Mouse (Mus musculus): ENCODE measurements around the gene H2-DMb2. TPM values are rescaled to one million over a fixed set of nuclear protein-coding genes. Genes with fewer than 3 reads are reported as not detected.

Gene H2-DMb2
- polyA plus RNA-seq (2016; fragmentation: Nextera tagmentation; extraction: Ambion mirVana): 0.18 and 0.40 TPM in 2 replicates

GRCm38 (mm10) chr17:34143033-34143432 lies at the start of gene H2-DMb2:
Gene H2-DMb2 (plus strand): TSS chr17:34143307.
- Histone ChIP-seq H3K9me3 (replicated peaks) (no peaks in the 10 kb centered on the region), H3K4me1 (peaks cover 25% of the 10 kb centered on the region), H3K36me3 (no peaks in the 10 kb centered on the region), H3K27ac (no peak within 1 kb of the TSS), H3K4me3 (no peak within 1 kb of the TSS), H3K27me3 (ENCODE audit: low read depth, poor library complexity, severe bottlenecking) (peaks cover 36% of the 10 kb centered on the region)
- 48% methylated on average over 7 of the region's 7 CpGs for WGBS
- DNase-seq (ENCODE audit: low spot score): no peak

GRCm38 (mm10) chr17:34094283-34095035 lies 48.6 kb upstream of the H2-DMb2 start:
- Histone ChIP-seq H3K36me3 (no peaks in the 10 kb centered on the region), H3K4me3 (no peak overlapping the region), H3K4me1 (peaks cover 25% of the 10 kb centered on the region), H3K27me3 (ENCODE audit: low read depth, poor library complexity, severe bottlenecking) (no peaks in the 10 kb centered on the region), H3K9me3 (replicated peaks) (no peaks in the 10 kb centered on the region), H3K27ac (no peak overlapping the region)
- WGBS: 84% methylated on average over 27 of the region's 27 CpGs
- no peak for DNase-seq (ENCODE audit: low spot score)

DNA sequence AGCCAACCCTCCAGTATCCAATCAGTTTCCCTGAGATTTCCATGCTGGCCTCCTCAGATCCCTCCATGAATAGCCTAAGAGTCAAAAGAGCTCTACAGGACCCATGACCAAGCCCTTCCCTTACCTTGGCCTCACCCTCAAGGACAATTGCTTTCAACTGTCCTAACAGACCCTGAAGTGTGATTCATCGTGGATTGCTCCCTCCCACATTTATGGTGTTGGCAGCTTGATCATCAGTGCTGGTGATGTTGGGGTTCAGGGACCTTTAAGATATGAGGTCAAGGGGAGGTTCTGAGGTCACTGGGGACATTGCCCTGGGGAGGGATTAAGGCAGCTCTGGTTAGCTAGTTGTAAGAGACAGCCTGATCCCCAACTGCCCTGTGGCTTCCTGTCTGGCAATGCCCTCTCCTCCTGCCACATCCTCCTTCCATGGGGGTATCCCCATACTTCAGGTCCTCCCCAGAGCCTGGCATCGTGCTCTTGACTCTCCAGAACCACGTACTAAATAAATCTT lies 46.6 kb upstream of the H2-DMb2 start:
- Histone ChIP-seq H3K4me3 (no peak overlapping the region), H3K27ac (no peak overlapping the region), H3K27me3 (ENCODE audit: low read depth, poor library complexity, severe bottlenecking) (peaks cover 10% of the 10 kb centered on the region; the same call in 1 of the 2 replicates), H3K36me3 (no peaks in the 10 kb centered on the region), H3K4me1 (peaks cover 28% of the 10 kb centered on the region), H3K9me3 (replicated peaks) (no peaks in the 10 kb centered on the region)
- WGBS: 83% methylated on average over 3 of the region's 3 CpGs
- DNase-seq (ENCODE audit: low spot score): no peak

- Histone ChIP-seq H3K27ac (no peak overlapping the region), H3K36me3 (no peaks in the 10 kb centered on the region), H3K27me3 (ENCODE audit: low read depth, poor library complexity, severe bottlenecking) (peaks cover 10% of the 10 kb centered on the region; the same call in 1 of the 2 replicates), H3K4me1 (peaks cover 28% of the 10 kb centered on the region), H3K4me3 (no peak overlapping the region), H3K9me3 (replicated peaks) (no peaks in the 10 kb centered on the region)
- WGBS: 75% methylated on average over 5 of the region's 5 CpGs
- DNase-seq (ENCODE audit: low spot score): no peak
Measured at GRCm38 (mm10) chr17:34097272-34097671, 45.8 kb upstream of the H2-DMb2 start.

DNA sequence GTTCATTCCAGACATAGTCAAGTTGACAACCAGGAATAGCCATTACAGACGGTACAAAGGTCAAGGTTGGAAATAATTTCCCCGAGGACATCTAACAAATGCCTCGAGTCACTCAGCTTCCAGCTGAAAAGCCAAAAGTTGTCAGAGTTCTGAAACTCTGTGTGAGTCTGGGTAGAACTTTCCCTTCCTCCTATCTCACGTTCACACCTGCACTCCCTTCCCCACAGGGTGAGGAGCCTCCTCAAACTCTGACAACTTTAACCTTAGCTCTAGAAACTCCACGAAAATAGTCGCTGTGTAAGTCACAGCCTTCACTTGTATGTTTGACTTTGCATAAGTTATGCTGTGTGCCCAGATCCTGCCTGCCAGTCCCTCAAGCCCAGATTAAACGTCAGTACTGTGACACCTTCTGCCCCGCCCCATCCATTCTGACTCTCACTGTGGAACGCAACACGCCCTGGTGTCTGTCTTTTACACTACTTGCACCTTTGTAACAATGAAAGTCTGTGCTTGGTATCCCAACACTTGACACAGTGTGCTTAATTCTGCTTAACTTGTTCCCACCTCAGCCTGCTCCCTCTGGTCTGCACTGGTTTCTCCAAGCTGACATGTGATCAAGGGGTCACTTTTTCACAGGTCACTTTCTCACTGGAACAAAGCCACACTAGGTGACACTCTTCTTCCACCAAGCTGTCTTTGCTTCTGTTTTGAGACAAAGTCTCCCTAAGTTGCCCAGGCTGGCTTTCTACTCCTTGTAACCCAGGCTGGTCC lies 44.2 kb upstream of the H2-DMb2 start:
- H3K27me3 ChIP-seq (ENCODE audit: low read depth, poor library complexity, severe bottlenecking): peaks cover 10% of the 10 kb centered on the region; the same call in 1 of the 2 replicates
- WGBS: 55% methylated on average over 10 of the region's 10 CpGs
- no peaks in the 10 kb centered on the region for H3K36me3 ChIP-seq
- H3K4me1 ChIP-seq: peaks cover 12% of the 10 kb centered on the region
- no peak overlapping the region for H3K4me3 ChIP-seq
- H3K9me3 ChIP-seq (replicated peaks): no peaks in the 10 kb centered on the region
- no peak overlapping the region for H3K27ac ChIP-seq
- DNase-seq (ENCODE audit: low spot score): no peak

DNA sequence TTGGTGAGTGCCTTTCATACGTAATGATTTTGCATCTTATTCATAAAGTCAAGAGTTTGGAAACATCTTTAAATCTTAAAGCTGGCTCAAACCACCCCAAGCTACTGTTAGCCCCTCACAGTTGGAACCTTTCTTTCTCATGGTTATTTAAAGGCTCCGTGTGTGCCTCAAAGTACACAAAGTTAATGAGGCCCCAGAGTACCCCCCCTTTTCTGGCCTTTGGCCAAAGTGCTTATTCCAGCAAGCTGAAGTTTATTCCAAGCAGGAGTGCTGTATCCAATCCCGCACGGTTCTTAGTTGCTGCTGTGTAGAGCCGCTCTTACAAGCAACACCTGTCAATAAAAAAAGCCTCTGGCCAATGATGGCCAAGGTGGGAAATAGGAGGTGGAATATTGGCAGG lies 43.6 kb upstream of the H2-DMb2 start:
- no peaks in the 10 kb centered on the region for H3K9me3 ChIP-seq (replicated peaks)
- H3K4me1 ChIP-seq: 0 out of 2 replicates have a peak, but pooled peaks cover 6% of the 10 kb centered on the region
- no peaks in the 10 kb centered on the region for H3K36me3 ChIP-seq
- no peak for DNase-seq (ENCODE audit: low spot score)
- H3K27me3 ChIP-seq (ENCODE audit: low read depth, poor library complexity, severe bottlenecking): peaks cover 10% of the 10 kb centered on the region; the same call in 1 of the 2 replicates
- H3K4me3 ChIP-seq: no peak overlapping the region
- WGBS: 71% methylated on average over 5 of the region's 5 CpGs
- H3K27ac ChIP-seq: no peak overlapping the region

GRCm38 (mm10) chr17:34101185-34101584 lies 41.9 kb upstream of the H2-DMb2 start:
- H3K27me3 ChIP-seq (ENCODE audit: low read depth, poor library complexity, severe bottlenecking): peaks cover 10% of the 10 kb centered on the region; the same call in 1 of the 2 replicates
- no peaks in the 10 kb centered on the region for H3K9me3 ChIP-seq (replicated peaks)
- DNase-seq (ENCODE audit: low spot score): no peak
- 0 out of 2 replicates have a peak, but pooled peaks cover 6% of the 10 kb centered on the region for H3K4me1 ChIP-seq
- WGBS: 29% methylated on average over 5 of the region's 5 CpGs
- peak overlapping the region; percentile 33; the same call in 1 of the 2 replicates for H3K4me3 ChIP-seq
- H3K36me3 ChIP-seq: no peaks in the 10 kb centered on the region
- no peak overlapping the region for H3K27ac ChIP-seq

DNA sequence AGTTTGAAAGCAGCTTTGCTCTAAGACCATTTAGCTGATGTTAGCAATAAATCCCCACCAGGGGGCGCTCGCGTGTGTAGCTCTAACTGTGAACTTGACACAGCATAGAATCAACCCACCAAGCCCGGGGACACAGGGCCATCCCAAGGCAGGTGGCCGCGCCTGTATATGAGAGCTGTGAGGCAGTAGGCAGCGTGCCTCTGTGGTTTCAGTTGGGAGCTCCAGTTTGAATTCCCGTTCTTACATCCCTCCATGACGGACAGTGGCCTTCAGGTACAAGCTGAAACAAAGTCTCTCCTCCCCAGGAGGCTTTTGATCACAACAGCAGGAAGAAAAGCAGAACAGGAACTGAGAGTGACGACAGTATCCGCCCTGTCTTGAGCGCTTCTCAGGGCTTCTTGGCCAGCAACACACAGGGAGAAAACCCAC lies 41.5 kb upstream of the H2-DMb2 start:
- DNase-seq (ENCODE audit: low spot score): peak; percentile 98
- no peaks in the 10 kb centered on the region for H3K36me3 ChIP-seq
- peaks cover 10% of the 10 kb centered on the region; the same call in 1 of the 2 replicates for H3K27me3 ChIP-seq (ENCODE audit: low read depth, poor library complexity, severe bottlenecking)
- no peaks in the 10 kb centered on the region for H3K9me3 ChIP-seq (replicated peaks)
- H3K4me1 ChIP-seq: 0 out of 2 replicates have a peak, but pooled peaks cover 6% of the 10 kb centered on the region
- no peak overlapping the region for H3K27ac ChIP-seq
- WGBS: 8% methylated on average over 12 of the region's 12 CpGs
- peak overlapping the region; percentile 33 for H3K4me3 ChIP-seq

DNA sequence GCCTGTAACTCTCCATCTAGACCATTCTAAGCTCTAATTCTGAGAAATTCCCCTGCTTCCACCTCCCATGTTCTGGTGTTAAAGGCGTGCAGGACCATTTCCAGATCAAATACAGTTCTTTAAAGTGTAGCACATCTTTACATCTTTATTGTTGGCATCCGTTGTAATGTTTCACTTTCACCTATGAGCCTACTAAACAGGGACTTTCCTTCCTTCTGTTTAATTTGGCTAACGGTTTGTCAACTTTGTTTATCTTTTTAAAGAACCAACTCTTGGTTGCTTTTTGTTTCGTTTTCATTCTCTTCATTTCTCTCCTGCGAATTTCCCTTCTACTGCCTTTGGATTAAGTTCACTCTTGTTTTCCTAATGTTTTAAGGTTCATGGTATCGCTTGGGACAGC lies 40.3 kb upstream of the H2-DMb2 start:
- H3K27ac ChIP-seq: no peak overlapping the region
- H3K9me3 ChIP-seq (replicated peaks): no peaks in the 10 kb centered on the region
- H3K4me1 ChIP-seq: 0 out of 2 replicates have a peak, but pooled peaks cover 6% of the 10 kb centered on the region
- WGBS: 85% methylated on average over 6 of the region's 6 CpGs
- H3K27me3 ChIP-seq (ENCODE audit: low read depth, poor library complexity, severe bottlenecking): peaks cover 10% of the 10 kb centered on the region; the same call in 1 of the 2 replicates
- DNase-seq (ENCODE audit: low spot score): no peak
- H3K4me3 ChIP-seq: no peak overlapping the region
- H3K36me3 ChIP-seq: peaks cover 5% of the 10 kb centered on the region

DNA sequence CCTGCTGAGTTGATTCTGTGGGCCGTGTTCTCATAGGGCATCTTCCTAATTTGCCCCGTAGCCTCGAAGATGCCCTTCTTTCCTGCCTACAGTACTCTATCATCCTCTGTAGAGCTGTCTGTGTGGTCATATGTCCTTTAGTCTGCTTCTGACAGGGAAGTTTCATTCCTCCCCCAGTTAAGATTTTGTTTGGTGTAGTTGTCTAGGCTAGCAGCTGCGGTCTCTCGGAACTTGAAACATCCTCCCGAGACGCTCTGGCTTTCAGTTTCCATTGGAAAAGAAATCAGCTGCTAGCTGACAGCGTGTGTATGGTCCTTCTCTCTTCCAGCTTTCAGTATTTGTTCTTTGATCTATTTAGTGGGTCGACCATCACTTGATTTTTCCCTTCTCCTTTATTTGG lies 38.3 kb upstream of the H2-DMb2 start:
- Histone ChIP-seq H3K36me3 (peaks cover 18% of the 10 kb centered on the region), H3K9me3 (replicated peaks) (no peaks in the 10 kb centered on the region), H3K4me3 (no peak overlapping the region), H3K4me1 (0 out of 2 replicates have a peak, but pooled peaks cover 3% of the 10 kb centered on the region), H3K27me3 (ENCODE audit: low read depth, poor library complexity, severe bottlenecking) (peaks cover 10% of the 10 kb centered on the region; the same call in 1 of the 2 replicates), H3K27ac (no peak overlapping the region)
- WGBS: 88% methylated on average over 9 of the region's 9 CpGs
- no peak for DNase-seq (ENCODE audit: low spot score)

DNA sequence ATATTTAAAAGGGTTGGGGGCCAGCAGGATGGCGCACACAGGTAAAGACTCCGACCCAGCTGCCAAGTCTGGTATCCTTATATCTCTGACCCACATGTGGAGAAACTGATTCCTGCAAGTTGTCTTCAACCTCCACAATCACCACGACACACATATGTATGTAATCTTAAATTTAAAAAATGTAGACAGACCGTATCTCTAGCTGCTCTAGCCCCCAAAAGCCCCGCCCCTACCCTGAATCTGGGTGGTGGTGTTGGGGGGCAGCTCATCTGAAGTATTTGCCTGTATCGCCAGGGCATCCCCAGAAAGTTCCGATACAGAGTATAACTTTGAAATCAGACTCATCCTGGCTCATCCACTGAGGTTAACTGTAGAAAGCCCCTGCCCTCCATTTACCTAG lies 36.6 kb upstream of the H2-DMb2 start:
- no peaks in the 10 kb centered on the region for H3K27me3 ChIP-seq (ENCODE audit: low read depth, poor library complexity, severe bottlenecking)
- H3K9me3 ChIP-seq (replicated peaks): no peaks in the 10 kb centered on the region
- WGBS: 89% methylated on average over 7 of the region's 7 CpGs
- no peak for DNase-seq (ENCODE audit: low spot score)
- H3K36me3 ChIP-seq: peaks cover 36% of the 10 kb centered on the region
- 0 out of 2 replicates have a peak, but pooled peaks cover 8% of the 10 kb centered on the region for H3K4me1 ChIP-seq
- no peak overlapping the region for H3K27ac ChIP-seq
- no peak overlapping the region for H3K4me3 ChIP-seq

- Histone ChIP-seq H3K4me3 (no peak overlapping the region), H3K4me1 (0 out of 2 replicates have a peak, but pooled peaks cover 5% of the 10 kb centered on the region), H3K9me3 (replicated peaks) (no peaks in the 10 kb centered on the region), H3K27me3 (ENCODE audit: low read depth, poor library complexity, severe bottlenecking) (no peaks in the 10 kb centered on the region), H3K27ac (no peak overlapping the region), H3K36me3 (peaks cover 43% of the 10 kb centered on the region)
- WGBS: 92% methylated on average over 7 of the region's 7 CpGs
- DNase-seq (ENCODE audit: low spot score): no peak
Measured at GRCm38 (mm10) chr17:34107109-34107867, 35.8 kb upstream of the H2-DMb2 start.

Data from limb, embryonic 10.5 days (tissue).